Mouse (Mus musculus): ENCODE results near the gene Havcr1. TPM values are rescaled to one million over a fixed set of nuclear protein-coding genes. Genes with fewer than 3 reads are reported as not detected.
A peak's percentile ranks its signal among the peaks of the same experiment; 100 is the strongest.

The Havcr1 gene
- total and polyA plus RNA-seq, 3 experiments: 0.50 TPM; not detected in 2

DNA sequence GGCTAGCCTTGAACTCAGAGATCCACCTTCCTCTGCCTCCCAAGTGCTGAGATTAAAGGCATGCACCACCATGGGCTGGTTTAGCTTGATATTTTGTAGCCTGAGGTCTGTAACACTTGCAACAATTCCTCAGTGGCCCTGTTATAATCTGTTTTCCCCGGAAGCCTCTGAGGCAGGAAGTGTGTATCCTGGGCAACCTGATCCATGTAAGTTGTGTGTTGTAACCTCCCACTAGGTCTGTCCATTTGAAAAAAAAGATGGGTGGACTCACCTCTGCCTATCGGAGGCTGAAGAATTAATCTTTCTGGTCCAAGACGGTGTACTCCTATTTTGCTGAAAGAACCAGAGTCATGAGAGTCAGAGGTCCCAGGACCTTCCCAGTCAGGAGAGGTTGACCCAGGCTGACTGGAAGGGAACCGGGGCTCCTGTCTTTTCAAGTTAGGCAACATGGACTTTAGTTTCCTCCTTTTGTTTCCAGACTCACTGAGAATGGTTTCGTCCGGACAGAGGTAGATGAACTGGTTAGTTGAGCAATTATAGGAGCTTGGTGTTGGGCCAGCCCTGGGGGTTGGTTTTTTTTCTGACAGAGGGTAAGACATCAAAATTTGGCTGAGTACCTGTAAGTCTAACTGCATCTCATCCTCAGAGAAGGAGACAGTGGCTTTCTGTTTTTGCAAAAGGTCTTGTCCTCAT lies 28.1 kb upstream of the Havcr1 start, which contains the start of gene Timd2:
Gene Timd2 (minus strand): TSS at position 398 of the 693 bp plus-strand sequence.
- dilution Hi-C loops (cut with MboI; ENCODE audit: extremely low pct_ligation_motif_present, extremely low pct_unique_long_range_greater_than_20kb, low sequenced_read_pairs): no loop called here
- no peak within 1 kb of the TSS for H3K27ac ChIP-seq (ENCODE audit: insufficient read depth, low read depth)
- no peak within 1 kb of the TSS for H3K4me3 ChIP-seq (replicated peaks in 1 of 3; ENCODE audit: low read depth in 2 of 3, low read length in 2 of 3, poor library complexity in 1 of 3)
- H3K4me1 ChIP-seq (ENCODE audit: control insufficient read depth in 1 of 2, insufficient read depth in 2 of 2): peaks cover 0 to 18% of the 10 kb centered on the region in 2 experiments; a peak in 3 of 4 replicates
- H3K9me3 ChIP-seq (replicated peaks; ENCODE audit: low read length): no peaks in the 10 kb centered on the region
- no peaks in the 10 kb centered on the region for H3K36me3 ChIP-seq (replicated peaks in 1 of 2; ENCODE audit: control insufficient read depth in 1 of 2, insufficient read depth in 1 of 2, low read length in 1 of 2)
- peaks cover 2% of the 10 kb centered on the region for H3K27me3 ChIP-seq (replicated peaks)
- in situ Hi-C loops (cut with MboI; ENCODE audit: low pct_ligation_motif_present, low pct_unique_long_range_greater_than_20kb, low sequenced_read_pairs): no loop called here
- H3K4me2 ChIP-seq (ENCODE audit: insufficient read depth, low read depth, poor library complexity, severe bottlenecking): no peak within 1 kb of the TSS
- no peaks in the 10 kb centered on the region for H3K79me2 ChIP-seq (replicated peaks; ENCODE audit: control insufficient read depth, extremely low read depth, insufficient read depth, poor library complexity, severe bottlenecking)
- no peak for DNase-seq (ENCODE audit: extremely low read depth)
- no peak within 1 kb of the TSS for H3K9ac ChIP-seq (ENCODE audit: insufficient read depth, low read depth)
- TF ChIP-seq TBP (conservative IDR thresholded peaks at IDR 0.05; ENCODE audit: low read depth, low read length) (no peak), CHD2 (IDR thresholded peaks at IDR 0.05; ENCODE audit: low read length) (no peak), ZC3H11A (IDR thresholded peaks at IDR 0.05; ENCODE audit: low read depth, low read length) (no peak), JUN (IDR thresholded peaks at IDR 0.05; ENCODE audit: insufficient read depth, low read depth, low read length) (no peak), SMC3 (IDR thresholded peaks at IDR 0.05; ENCODE audit: low read depth, low read length) (no peak), MAFK (IDR thresholded peaks at IDR 0.05; ENCODE audit: insufficient replicate concordance, low read length) (no peak), USF1 (IDR thresholded peaks at IDR 0.05; ENCODE audit: low read depth, low read length) (no peak), UBTF (IDR thresholded peaks at IDR 0.05; ENCODE audit: low read depth, low read length) (no peak), ZMIZ1 (IDR thresholded peaks at IDR 0.05; ENCODE audit: low read depth, low read length) (no peak), SIN3A (IDR thresholded peaks at IDR 0.05; ENCODE audit: low read length) (no peak), MAX (IDR thresholded peaks at IDR 0.05; ENCODE audit: low read length) (no peak), MEF2A (IDR thresholded peaks at IDR 0.05; ENCODE audit: borderline replicate concordance, low read depth, low read length) (no peak), HCFC1 (IDR thresholded peaks at IDR 0.05; ENCODE audit: low read depth, low read length) (no peak)

DNA sequence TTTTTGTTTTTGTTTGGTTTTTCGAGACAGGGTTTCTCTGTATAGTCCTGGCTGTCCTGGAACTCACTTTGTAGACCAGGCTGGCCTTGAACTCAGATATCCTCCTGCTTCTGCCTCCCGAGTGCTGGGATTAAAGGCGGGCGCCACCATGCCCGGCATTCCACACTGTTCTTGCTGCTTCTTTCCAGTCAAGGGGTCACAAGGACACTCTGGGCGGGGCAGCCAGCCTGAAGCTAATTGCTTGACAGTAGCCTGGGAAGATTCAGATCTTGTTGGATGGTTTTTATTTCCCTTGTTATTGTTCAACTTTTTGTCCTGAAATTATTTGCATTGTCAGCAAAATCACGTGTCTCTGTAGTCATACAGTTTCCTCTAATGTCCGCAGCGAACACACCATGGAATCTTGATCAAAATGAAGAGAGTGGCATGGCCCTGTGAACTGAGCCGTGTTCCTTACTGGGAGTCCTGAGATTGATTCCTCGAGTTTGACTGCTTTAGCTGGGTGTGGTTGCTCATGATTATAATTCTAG lies 3.3 kb upstream of the Havcr1 start:
- no peaks in the 10 kb centered on the region for H3K27me3 ChIP-seq (replicated peaks)
- no peak for DNase-seq (ENCODE audit: extremely low read depth)
- H3K4me3 ChIP-seq (replicated peaks in 1 of 3; ENCODE audit: low read depth in 2 of 3, low read length in 2 of 3, poor library complexity in 1 of 3): no peak overlapping the region
- no peaks in the 10 kb centered on the region for H3K9me3 ChIP-seq (replicated peaks; ENCODE audit: low read length)
- no peak overlapping the region for H3K27ac ChIP-seq (ENCODE audit: insufficient read depth, low read depth)
- no peak overlapping the region for H3K4me2 ChIP-seq (ENCODE audit: insufficient read depth, low read depth, poor library complexity, severe bottlenecking)
- no peaks in the 10 kb centered on the region for H3K79me2 ChIP-seq (replicated peaks; ENCODE audit: control insufficient read depth, extremely low read depth, insufficient read depth, poor library complexity, severe bottlenecking)
- dilution Hi-C loops (cut with MboI; ENCODE audit: extremely low pct_ligation_motif_present, extremely low pct_unique_long_range_greater_than_20kb, low sequenced_read_pairs): no loop called here
- no peak overlapping the region for H3K9ac ChIP-seq (ENCODE audit: insufficient read depth, low read depth)
- TF ChIP-seq USF2 (conservative IDR thresholded peaks at IDR 0.05; ENCODE audit: low read depth, low read length) (no peak), MAFK (IDR thresholded peaks at IDR 0.05; ENCODE audit: insufficient replicate concordance, low read length) (peak; percentile 93), EP300 (IDR thresholded peaks at IDR 0.05; ENCODE audit: low read length) (no peak), ZNF384 (IDR thresholded peaks at IDR 0.05; ENCODE audit: low read depth, low read length) (no peak), ELF1 (IDR thresholded peaks at IDR 0.05; ENCODE audit: low read depth, low read length) (no peak)
- peaks cover 0 to 5% of the 10 kb centered on the region in 2 experiments; a peak in 2 of 4 replicates for H3K4me1 ChIP-seq (ENCODE audit: control insufficient read depth in 1 of 2, insufficient read depth in 2 of 2)
- H3K36me3 ChIP-seq (replicated peaks in 1 of 2; ENCODE audit: control insufficient read depth in 1 of 2, insufficient read depth in 1 of 2, low read length in 1 of 2): no peaks in the 10 kb centered on the region
- in situ Hi-C loops (cut with MboI; ENCODE audit: low pct_ligation_motif_present, low pct_unique_long_range_greater_than_20kb, low sequenced_read_pairs): loop anchor here (10.0 kb wide), 3 partner anchors 137 to 287 kb away; partner anchors contain the start of gene Gm12169
